Mouse (Mus musculus) left cerebral cortex, adult 6 months (tissue): Measurements from ENCODE around the gene Pih1d2. TPM values are rescaled to one million over a fixed set of nuclear protein-coding genes. Genes with fewer than 3 reads are reported as not detected.

Experiments used
- long read RNA-seq, 2 experiments: library from polyadenylated mRNA; unstranded; transcript quantifications; one replicate each; pipeline ENCODE4 v2.0.0; 2019 to 2020
- polyA plus RNA-seq: library from polyadenylated mRNA; unstranded; fragments of <200 nt; fragmentation: Nextera tagmentation; gene quantifications from 2 replicates; pipeline ENCODE4 v1.2.3, GENCODE M21; 2021

The Pih1d2 gene
- 3.0 and 4.5 TPM in 2 replicates for polyA plus RNA-seq
- long read RNA-seq, experiment 1, transcript Pih1d2-207 (2 exons, 450 nt) = major isoform, 7 of 7 reads
- long read RNA-seq, experiment 1, partial matches to known transcripts = 0 of 7 reads
- long read RNA-seq, experiment 1, other reads (novel, unspliced or antisense) = 0 of 7 reads
- long read RNA-seq, experiment 2, partial matches to known transcripts = 0 of 3 reads
- long read RNA-seq, experiment 2, other reads (novel, unspliced or antisense) = 1 of 3 reads

GRCm38 (mm10) chr9:50616766-50617603, at the start of gene Pih1d2, which contains the start of gene Nkapd1:
Gene Pih1d2 (plus strand): TSS chr9:50617321.
Gene Nkapd1 (minus strand): TSS chr9:50617464.

GRCm38 (mm10) chr9:50603189-50603997, 13.7 kb upstream of the Pih1d2 start, which contains the start of the genes Sdhd and Timm8b:
Gene Sdhd (minus strand): TSS chr9:50603812.
Gene Timm8b (plus strand): TSS chr9:50603910.

GRCm38 (mm10) chr9:50659392-50660217, 42.5 kb downstream of the Pih1d2 start, which contains the start of gene Dlat:
Gene Dlat (minus strand): TSS chr9:50659780.

Other genes starting within 250 kb of the Pih1d2 start
- 0.13 TPM in 1 of 2 replicates, not detected in the other for gene Plet1, start 122.8 kb upstream of the Pih1d2 start, polyA plus RNA-seq
- gene Pts, start 88.6 kb upstream of the Pih1d2 start, polyA plus RNA-seq = 97.6 and 116 TPM in 2 replicates
- gene Il18, start 62.5 kb upstream of the Pih1d2 start, polyA plus RNA-seq = 64.3 and 75.2 TPM in 2 replicates
- gene Bco2, start 62.1 kb upstream of the Pih1d2 start, polyA plus RNA-seq = 3.0 and 3.4 TPM in 2 replicates
- not detected in 2 replicates for gene Tex12, start 56.0 kb upstream of the Pih1d2 start, polyA plus RNA-seq
- gene Sdhd, start 13.5 kb upstream of the Pih1d2 start, polyA plus RNA-seq = 115 and 194 TPM in 2 replicates
- gene Timm8b, start 13.4 kb upstream of the Pih1d2 start, polyA plus RNA-seq = 965 and 1,199 TPM in 2 replicates
- 12.1 and 20.2 TPM in 2 replicates for gene Nkapd1, start 143 bp downstream of the Pih1d2 start, polyA plus RNA-seq
- gene Dlat, start 42.5 kb downstream of the Pih1d2 start, polyA plus RNA-seq = 33.6 and 43.7 TPM in 2 replicates
- gene Dixdc1, start 122.2 kb downstream of the Pih1d2 start, polyA plus RNA-seq = 31.7 and 38.1 TPM in 2 replicates
- 3.6 and 5.2 TPM in 2 replicates for gene 2310030G06Rik, start 129.2 kb downstream of the Pih1d2 start, polyA plus RNA-seq
- 295 and 350 TPM in 2 replicates for gene Cryab, start 134.0 kb downstream of the Pih1d2 start, polyA plus RNA-seq
- 3.8 and 3.9 TPM in 2 replicates for gene Hspb2, start 135.0 kb downstream of the Pih1d2 start, polyA plus RNA-seq
- gene Fdxacb1, start 150.9 kb downstream of the Pih1d2 start, polyA plus RNA-seq = 3.6 and 5.7 TPM in 2 replicates
- gene Alg9, start 157.7 kb downstream of the Pih1d2 start, polyA plus RNA-seq = 7.0 and 20.0 TPM in 2 replicates
- gene 1110032A03Rik, start 158.2 kb downstream of the Pih1d2 start, polyA plus RNA-seq = 96.7 and 104 TPM in 2 replicates
- 5.8 and 6.0 TPM in 2 replicates for gene Ppp2r1b, start 228.0 kb downstream of the Pih1d2 start, polyA plus RNA-seq